Mouse (Mus musculus) erythroblast, adult 5-6 weeks (primary cell): ENCODE results near the gene Idua. TPM values are rescaled to one million over a fixed set of nuclear protein-coding genes. Genes with fewer than 3 reads are reported as not detected.
A peak's percentile ranks its signal among the peaks of the same experiment; 100 is the strongest.
"Not testable (repeated sequence)": the region's sequence is repeated elsewhere in the genome, so short reads cannot be mapped to it uniquely, and the experiment has no call there.

Source experiments
- ATAC-seq: replicated peaks from 2 replicates; pipeline ENCODE4 v1.8.0; 2016; ENCODE audit warnings: moderate number of reproducible peaks, mild to moderate bottlenecking, moderate TSS enrichment, inconsistent platforms; ENCODE audit not compliant: poor library complexity, low FRiP score, severe bottlenecking
- total RNA-seq, 2 experiments: library from RNA; stranded (forward) in 1 of 2; stranded (reverse) in 1 of 2; fragments of 150-400 nt in 1 of 2; fragments of 200-764, 138-1000 nt in 1 of 2; gene quantifications; 2 replicates each; pipeline versions ENCODE4 v1.2.3 to v1.2.4; 2015 to 2017; ENCODE audit warnings: low replicate concordance in 2 of 2

Idua gene
- total RNA-seq (2015; ENCODE audit: low replicate concordance) (2.9 and 8.8 TPM in 2 replicates), total RNA-seq (2017; ENCODE audit: low replicate concordance) (1.1 and 2.7 TPM in 2 replicates)

DNA sequence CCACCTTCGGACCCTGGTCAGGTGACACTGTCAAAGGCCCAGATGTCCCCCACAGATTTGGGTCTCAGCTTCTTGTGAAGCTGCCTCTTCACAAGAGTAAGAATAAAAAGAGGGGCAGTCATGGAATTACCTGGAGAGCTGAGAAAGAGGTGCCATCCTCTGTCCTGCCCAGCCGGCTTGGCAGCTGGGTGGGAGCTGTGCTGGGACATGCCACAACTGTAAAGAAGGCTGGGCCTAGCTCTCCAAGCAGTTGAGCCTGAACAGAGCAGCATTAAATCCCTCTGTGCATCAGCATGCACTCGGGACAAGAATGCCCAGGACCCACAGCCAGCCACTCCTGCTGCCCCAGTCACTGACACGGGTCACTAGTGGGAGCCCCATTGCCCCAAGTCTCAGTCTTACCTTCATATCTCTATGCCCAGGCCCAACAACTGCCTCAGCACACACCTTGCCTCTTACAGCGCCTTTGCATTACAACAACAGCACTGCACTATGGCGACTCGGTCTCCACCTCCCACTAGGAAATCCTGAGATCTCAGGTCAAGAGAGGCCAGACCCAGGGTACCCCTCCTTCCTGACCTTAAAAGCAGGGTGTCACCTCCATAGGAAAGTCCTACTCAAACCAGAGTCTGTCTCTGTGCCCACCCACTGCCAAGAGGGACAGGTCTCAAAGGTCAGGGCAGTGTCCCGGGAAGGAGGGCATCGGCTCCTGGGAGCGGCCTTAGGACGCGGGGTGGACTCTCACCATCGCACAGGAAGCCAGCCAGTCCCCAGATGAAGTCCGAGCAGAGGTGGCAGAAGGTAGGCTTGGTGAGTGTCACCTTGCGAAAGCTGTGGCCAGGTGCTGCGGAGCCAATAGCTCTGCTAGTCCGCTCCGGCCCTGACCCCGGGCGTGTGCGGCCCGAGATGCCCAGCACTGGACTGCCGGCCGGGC is at the start of gene Idua:
Gene Idua (plus strand): TSS at position 634 of the 934 bp plus-strand sequence.
- peak; percentile 49 for ATAC-seq

DNA sequence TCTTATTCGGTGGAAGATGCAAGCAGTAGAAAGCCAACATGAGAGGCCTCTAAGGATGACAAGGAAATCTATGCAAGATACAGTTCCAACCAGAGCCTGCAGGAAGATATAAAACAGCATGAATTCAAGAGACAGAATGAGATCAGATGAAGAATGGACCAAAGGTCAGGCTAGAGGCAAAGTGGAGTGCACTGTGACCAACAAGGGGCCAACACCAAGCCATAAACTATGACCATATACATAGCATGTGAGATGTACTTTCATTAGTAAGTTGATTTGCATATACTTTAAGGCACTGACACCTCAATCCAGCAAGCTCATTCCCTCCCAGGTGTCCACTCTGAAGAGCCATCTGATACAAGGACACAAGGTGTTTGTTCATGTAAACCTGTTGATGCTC is 49.7 kb upstream of the Idua start:
- ATAC-seq = no peak

DNA sequence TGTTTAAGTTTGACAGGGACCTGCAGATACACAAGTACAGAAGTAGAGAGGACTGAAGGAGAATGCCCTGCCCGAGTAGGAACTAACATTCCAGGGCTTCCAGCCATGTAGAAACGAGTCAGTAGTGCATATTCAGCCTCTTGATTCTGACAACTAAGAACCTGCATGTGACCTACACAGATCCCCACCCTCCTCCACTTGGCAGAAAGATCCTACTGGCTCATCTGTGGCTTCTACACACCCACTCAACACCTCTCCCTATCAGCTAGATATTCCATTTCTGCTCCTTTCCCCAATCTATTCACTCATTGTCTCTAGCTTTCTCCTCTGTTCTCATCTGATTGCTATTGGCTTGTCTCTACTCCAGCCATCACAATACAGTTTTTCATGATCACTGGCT is 38.3 kb upstream of the Idua start:
- ATAC-seq = no peak

DNA sequence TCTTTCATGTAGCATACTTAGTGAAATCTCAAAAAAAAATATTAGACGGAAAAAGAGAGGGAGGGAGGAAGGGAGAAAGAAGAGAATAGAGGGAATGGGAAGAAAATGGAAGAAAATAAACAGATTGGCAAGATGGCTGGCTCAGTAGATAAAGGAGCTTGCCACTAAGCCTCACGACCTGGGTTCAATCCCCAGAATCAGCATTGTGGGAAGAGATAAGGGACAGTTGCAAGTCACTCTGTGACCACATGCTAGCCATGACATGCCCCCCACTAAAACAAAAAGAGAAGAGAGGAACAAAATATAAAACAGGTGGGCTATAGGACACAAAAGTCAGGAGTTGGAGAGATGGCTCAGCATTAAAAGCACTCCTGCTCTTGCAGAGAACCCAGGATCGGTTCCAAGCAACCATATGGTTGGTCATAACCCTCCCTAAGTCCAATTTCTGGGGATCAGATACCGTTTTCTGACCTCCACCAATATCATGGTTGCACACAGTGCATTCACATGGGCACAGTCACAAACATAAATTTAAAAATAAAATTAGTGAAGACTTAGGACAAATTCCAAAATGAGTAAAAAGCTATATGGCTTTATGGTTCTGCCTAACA is 34.0 kb upstream of the Idua start:
- ATAC-seq = no peak

DNA sequence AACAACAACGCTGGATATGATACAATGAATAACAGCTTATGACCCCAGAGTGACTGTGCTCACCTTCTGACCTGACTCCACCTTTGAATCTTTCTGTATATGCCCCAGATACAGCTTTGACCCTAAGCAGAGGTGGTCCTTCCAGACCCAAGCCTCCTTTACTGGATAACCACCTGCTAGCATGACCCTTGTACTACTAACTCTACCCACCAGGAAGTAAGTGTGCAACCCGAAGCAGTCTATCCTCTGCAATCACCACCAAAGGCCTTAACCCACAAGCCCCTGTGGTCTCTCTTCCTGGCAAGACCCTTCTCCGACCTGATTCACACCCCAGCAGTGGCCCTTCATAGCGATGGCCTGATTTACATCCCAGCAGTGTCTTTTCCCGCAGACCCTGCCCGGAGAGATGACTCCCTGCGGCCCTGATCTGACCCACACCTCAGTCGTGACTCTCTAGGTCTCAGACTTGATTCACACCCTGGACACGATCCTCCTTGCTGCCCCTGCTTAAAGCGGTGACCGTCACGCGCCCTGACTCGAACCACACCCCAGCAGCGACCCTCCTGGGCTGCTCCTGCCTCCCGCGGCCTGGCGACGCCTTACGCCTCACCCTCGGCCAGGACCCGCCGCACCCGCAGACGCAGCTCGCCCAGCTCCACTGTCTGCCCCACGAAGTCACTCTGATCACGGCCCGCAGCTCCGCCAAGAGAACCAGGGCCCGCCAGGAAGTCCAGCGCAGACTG is 31.1 kb upstream of the Idua start:
- peak; percentile 76 for ATAC-seq

DNA sequence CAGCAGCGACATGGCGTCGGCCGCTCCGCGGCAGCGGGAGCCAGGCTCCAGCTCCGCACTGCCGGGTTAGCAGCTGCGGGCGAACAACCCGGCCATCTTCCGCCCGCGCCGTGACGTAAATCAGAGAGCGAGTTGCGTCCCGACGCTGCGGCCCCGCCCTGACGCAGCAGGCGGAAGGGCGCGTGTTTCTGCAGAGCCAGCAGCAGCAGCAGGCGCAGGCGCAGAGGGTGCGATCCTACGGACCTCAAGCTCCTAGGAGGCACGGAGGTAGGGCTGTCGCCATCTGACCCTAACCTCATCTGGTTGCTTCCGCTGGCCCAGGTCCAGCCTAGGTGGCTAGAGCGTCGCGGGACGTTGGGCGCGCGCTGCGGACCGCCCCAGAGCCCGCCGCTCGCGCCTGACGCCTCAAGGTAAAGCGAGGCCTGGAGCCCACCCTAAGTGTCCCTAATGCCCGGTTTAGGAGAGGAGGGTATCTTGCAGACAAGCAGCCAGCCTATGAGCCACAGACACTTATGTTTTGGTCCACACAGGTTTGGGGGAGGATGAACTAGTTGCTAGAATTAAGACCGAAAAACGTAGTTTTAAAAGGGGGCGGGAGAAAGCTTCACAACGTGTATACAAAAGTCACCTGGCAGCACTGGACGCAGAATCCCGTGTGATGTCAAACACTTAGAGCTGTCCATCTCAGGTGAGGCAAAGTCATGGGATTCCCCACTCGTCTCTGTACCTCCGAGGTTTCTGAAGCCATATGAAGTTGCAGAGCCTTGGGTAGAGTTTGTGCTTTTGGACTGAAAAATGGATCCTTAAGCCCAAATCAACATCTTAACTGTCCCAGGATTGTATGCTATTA is 30.3 kb upstream of the Idua start, which contains the start of the genes Gak and Tmem175:
Gene Gak (minus strand): TSS at position 122 of the 850 bp plus-strand sequence.
Gene Tmem175 (plus strand): TSS at position 137 of the 850 bp plus-strand sequence.
- peak; percentile 99 for ATAC-seq

DNA sequence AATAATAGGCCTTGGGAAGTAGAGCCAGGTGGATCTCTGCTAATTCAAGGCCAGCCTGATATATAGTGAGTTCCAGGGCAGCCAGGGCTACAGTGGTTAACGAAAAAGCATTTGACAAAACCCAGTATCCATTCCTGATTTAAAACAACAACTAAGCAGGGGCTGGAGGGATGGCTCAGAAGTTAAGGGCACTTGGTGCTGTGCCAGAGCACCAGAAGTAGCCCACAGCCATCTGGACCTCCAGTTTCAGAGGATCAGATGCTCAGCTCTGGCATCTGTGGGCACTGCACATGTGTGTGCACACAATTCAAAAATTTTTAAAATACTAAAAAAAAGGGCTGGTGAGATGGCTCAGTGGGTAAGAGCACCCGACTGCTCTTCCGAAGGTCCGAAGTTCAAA is 26.5 kb upstream of the Idua start:
- ATAC-seq = no peak

DNA sequence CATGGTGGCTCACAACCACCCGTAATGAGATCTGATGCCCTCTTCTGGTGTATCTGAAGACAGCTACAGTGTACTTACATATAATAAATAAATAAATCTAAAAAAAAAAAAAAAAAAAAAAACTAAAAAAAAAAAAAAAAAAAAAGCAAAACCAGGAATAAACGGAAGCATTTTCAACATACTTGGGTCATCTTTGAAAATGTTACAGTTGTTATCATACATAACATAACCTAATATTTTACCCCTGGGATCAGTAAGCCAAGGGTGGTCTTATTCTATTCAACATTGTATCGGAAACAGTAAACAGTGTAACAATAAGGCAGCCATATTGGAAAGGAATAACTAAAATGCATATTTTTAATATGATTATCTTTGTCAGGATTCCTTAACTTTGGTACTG is 26.0 kb upstream of the Idua start:
- ATAC-seq = not testable (repeated sequence)

DNA sequence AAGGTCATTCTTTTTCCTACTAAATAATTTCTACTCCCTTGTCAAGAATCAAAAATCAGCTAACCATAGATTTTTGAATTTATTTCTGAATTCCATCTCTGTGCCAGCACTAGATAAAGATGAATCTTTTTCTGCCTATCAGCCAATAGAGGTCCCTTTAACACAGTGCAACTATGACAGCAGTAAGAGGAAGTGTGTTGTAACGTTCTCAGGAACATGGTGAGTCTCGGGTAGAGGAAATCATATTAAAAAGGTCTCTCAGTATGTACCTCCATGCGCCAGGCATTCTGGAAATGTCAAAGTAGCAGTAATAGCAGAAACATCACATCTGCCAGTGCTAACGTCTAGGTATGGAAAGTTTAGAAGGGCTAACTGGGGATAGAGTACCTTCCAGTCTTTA is 24.0 kb upstream of the Idua start:
- no peak for ATAC-seq

DNA sequence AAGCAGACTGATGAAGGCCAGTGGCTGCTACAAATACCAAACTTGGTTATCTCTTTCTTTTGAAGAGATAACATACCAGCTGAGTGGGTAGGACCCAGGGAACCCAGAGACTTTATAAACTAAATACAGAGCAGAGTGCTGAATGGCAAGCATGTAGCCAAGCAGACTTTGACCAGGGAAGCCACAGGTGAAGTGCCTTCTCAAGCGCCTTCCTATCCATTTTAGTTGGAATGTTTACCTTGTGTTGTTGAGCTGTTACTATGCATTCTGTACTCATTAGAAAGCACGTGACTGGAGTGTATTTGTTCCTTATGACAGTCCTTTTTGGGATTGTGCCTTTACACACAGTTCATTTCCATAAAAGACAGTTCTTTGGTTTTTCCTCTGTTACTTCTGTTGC is 16.5 kb upstream of the Idua start:
- ATAC-seq = no peak

DNA sequence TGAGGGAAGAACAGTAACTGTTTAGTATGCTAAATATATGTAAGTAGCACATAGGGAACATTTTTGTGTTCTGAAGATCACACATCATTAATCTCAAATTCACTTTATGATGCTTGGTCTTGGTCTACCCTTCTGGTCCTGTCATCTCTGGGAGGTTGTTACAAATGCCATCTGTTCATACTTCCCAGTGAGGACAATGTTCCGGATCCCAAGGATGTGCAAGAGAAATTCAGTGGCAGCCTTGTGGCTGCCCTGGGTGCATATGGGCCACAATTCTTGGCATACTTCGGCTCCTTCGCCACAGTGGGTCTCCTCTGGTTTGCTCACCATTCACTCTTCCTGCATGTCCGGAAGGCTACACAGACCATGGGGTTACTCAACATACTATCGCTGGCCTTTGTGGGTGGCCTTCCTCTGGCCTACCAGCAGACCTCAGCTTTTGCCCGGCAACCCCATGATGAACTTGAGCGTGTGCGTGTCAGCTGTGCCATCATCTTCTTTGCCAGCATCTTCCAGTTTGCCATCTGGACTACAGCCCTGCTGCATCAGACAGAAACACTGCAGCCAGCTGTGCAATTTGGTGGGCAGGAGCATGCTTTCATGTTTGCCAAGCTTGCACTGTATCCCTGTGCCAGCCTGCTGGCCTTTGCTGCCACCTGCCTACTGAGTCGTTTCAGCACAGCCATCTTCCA is 14.3 kb upstream of the Idua start:
- ATAC-seq = no peak

DNA sequence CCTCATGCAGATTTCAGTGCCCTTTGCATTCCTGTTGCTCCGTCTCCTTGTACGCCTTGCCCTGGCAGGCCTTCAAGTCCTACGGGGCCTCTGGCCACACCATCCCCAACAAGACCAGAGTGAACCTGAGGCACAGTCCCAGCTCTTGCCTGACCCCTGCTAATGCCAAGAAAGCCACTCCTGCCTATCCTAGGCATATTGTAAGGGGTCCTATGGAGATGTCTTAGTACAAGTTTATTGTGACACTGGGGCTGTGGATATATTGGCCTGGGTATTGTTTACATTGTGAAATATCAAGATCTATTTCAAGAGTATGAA is 13.8 kb upstream of the Idua start:
- ATAC-seq = no peak

DNA sequence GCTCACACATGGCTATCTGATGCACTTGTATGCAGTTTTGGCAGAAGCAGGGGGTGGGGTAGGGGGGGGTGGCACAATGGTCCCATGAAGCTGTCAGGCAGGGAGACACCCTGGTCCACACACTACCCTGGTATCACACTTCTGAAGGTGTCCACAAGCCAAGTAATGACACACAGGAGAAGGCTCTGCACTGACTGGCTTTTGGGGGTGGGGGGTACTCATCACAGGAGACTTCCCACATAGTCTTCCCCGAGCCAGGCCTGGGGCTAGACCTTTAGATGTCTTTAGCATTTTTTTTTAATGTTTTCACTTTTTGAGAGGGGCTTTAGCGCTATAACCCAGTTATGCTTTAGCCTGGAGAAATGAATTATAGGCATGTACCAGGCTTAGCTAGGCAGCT is 12.8 kb upstream of the Idua start:
- no peak for ATAC-seq

DNA sequence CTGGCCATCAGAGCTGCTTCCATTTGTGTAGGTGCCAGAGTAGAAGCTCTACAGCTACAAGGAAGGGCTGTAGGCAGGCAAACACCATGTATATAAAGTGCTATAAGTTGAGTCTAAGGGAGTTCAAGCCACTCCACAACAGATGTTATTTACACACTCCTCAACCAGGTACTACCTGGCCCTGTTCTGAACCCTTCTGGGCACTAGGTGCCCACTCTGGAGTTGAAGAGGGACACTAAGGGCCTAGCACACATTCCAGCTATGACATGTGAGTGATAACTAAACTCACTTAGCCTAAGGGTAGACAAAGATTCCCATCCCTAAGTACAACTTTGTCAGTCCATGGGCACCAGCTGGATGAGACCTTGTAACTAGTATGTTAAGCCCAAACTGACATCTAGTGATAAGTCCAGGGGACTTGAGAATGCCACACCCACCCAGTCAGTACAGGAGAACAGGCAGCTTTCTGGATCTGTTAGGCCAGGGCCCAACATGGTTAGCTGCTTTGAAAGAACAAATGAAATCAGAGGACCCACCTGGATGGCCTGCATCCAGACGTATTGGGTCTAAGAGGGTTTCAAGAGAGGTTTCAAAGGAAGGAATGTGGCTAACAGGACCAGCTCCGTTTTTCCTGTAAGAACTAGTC is 12.2 kb upstream of the Idua start:
- no peak for ATAC-seq

DNA sequence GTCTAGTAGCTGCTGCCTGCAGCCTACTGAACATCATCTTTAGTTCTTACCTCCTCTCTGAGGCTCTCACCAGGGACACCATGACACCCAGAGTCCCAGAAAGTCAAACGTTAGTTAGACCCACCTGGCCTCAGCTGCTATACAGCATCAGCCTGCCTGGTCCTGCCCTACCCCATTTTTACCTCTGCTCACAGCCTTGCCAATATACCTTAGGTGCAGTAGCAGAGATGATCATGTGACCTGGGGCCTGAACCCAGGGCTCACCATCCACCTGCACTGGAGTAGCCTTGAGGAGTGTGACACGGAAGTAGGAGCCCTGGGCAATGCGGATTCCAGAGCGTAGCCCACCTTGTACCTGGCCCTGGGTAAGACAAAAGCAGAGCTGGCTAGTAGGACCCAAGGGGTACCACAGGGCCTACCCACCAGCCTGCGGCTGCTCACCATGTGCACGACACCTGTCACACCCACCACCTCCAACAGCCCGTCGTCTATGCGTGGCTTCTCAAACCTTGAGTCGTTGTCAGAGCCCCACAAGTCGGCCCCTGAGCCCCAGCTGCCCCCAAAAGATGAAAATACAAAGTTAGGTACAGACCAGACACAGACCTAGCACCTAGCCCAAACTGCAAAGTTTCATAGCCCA is 11.1 kb upstream of the Idua start:
- ATAC-seq = no peak

DNA sequence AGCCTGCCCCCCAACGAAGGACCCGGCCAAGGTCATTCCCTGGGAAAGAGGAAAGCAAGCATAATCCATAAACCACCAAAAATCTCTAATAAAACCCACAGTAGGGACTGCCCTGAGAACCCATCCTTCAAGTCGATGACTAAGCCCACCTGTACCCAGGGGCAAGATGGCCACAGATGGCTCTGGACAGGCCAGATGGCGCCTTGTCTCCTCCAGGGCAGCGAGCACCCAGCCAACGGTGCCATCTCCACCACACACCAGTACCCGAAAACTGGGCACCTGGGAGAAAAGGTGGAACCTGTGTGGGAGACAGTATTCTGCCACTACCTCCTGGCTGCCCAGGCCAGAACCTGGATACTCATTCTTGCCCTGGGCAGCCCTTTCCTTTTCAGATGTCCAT is 9.8 kb upstream of the Idua start:
- no peak for ATAC-seq

DNA sequence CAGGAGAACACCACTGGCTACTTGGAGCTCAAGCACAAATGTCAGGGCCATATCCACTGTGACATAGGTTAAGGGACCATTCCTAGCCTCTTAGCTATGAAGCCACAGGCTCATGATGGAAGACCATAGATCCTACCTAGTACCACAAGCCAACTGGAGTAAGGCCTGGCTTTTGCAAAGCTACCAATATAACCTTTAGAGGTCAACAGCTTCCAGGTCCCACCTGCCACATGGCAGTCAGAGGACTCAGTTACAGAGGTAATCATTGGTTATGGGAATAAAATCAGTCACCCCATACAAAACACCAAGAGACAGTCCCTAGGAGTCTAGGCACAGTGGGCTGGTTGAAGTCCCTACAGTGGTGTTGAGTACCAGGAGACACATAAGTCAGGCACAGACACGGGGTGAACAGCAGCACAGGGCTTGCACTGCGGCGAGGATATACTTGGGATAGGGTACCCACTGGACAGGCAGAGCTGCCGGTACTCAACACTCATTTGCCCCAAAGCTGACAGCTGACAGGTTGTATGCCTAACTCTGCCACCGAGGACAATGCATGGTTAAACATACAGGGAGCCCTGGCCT is 8.9 kb upstream of the Idua start:
- no peak for ATAC-seq

DNA sequence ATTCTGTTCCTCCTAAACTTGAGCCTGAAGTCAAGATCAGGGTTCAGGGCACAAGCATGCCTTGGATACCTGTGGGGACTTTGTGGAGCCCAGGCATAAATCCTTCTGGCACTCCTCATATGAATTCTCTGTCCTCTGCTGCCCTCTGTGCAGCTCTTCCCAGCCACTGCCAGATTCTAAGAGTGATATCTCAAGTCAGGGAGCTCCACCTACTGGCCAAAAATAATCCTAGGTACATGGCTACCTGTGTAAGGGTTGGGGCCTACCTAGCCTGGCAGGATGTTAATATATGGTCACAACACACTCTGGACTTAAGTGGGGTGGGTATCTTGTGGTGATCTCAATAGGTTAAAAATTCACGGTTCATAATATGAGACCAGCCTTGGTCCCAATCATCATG is 8.3 kb upstream of the Idua start:
- peak; percentile 78 for ATAC-seq
